Mouse (Mus musculus): Measurements from ENCODE around the gene Tnfrsf14.

DNA sequence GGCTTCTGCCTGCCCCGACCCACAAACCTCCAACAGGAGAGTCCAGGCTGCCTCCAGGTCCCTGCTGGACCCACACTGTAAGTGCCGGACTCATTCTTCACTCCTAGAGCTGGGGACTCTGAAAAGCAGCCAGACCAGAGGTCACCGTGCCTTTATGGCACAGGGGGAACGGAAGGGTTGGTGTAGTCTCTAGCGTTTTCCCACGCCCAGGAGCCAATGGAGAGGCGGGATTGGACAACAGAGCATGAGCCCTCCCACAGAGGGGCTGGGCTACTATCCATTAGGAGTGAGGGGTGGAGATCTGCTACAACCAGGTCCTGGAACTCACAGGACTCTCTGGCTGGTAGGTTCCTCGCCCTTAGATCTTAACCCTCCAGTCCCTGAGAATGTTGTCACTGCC lies 18.0 kb upstream of the Tnfrsf14 start:
- TF ChIP-seq TAL1 (IDR thresholded peaks at IDR 0.05; ENCODE audit: low read length) (no peak), GATA1 (IDR thresholded peaks at IDR 0.05; ENCODE audit: low read length) (no peak)
